Mouse (Mus musculus) hindbrain, embryonic 10.5 days (tissue): ENCODE data around the gene Lrrc3b. TPM values are rescaled to one million over a fixed set of nuclear protein-coding genes. Genes with fewer than 3 reads are reported as not detected.
A peak's percentile ranks its signal among the peaks of the same experiment; 100 is the strongest.

Experiments used
- DNase-seq: peaks from one replicate; pipeline ENCODE4 v3.0.0-alpha.2; 2017; ENCODE audit warnings: low spot score
- H3K27ac ChIP-seq: fragments of 300-500 bp; sonication (generic); 2 replicates; pipeline ENCODE4 v1.5.1; 2016; ENCODE audit warnings: mild to moderate bottlenecking, moderate library complexity
- H3K27me3 ChIP-seq: fragments of 300-500 bp; sonication (generic); 2 replicates; pipeline ENCODE4 v1.6.1; 2016; ENCODE audit warnings: mild to moderate bottlenecking; ENCODE audit not compliant: poor library complexity, insufficient read depth, severe bottlenecking
- H3K36me3 ChIP-seq: fragments of 300-500 bp; sonication (generic); 2 replicates; pipeline ENCODE4 v1.6.1; 2016; ENCODE audit warnings: mild to moderate bottlenecking, moderate library complexity
- H3K4me1 ChIP-seq: fragments of 300-500 bp; sonication (generic); replicated peaks from 2 replicates; pipeline ENCODE4 v1.6.1; 2016; ENCODE audit warnings: mild to moderate bottlenecking
- H3K4me3 ChIP-seq: fragments of 300-500 bp; sonication (generic); 2 replicates; pipeline ENCODE4 v1.5.1; 2016; ENCODE audit warnings: mild to moderate bottlenecking, moderate library complexity
- H3K9me3 ChIP-seq: fragments of 300-500 bp; sonication (generic); 2 replicates; pipeline ENCODE4 v1.6.1; 2016; ENCODE audit warnings: mild to moderate bottlenecking, moderate library complexity
- WGBS: fragments of 180-500 bp; shearing (Covaris S2); methylation state at CpG from one replicate; pipeline ENCODE4 v1.1.7; 2016; 5-methylcytosine and 5-hydroxymethylcytosine counted together
- polyA plus RNA-seq: library from polyadenylated mRNA; unstranded; fragments of >200 nt; fragmentation: Nextera tagmentation; extraction: Ambion mirVana; gene quantifications from 2 replicates; pipeline ENCODE4 v1.2.1, GENCODE M21; 2016

The Lrrc3b gene
- 1.5 TPM in 2 replicates for polyA plus RNA-seq

GRCm38 (mm10) chr14:15438485-15439157 lies at the start of gene Lrrc3b:
TSS of gene Lrrc3b (minus strand) at chr14:15438987.
- peaks cover 38% of the 10 kb centered on the region for H3K27me3 ChIP-seq
- WGBS: under 1% methylated on average over 51 of the region's 51 CpGs
- DNase-seq: peak; percentile 65
- H3K4me3 ChIP-seq: peak within 1 kb of the TSS; percentile 68
- H3K36me3 ChIP-seq: no peaks in the 10 kb centered on the region
- H3K9me3 ChIP-seq: no peaks in the 10 kb centered on the region
- peaks cover 21% of the 10 kb centered on the region; the same call in 1 of the 2 replicates for H3K4me1 ChIP-seq
- peak within 1 kb of the TSS; percentile 84 for H3K27ac ChIP-seq

GRCm38 (mm10) chr14:15477668-15478067 lies 38.9 kb upstream of the Lrrc3b start:
- Histone ChIP-seq H3K9me3 (0 out of 2 replicates have a peak, but pooled peaks cover 2% of the 10 kb centered on the region), H3K36me3 (no peaks in the 10 kb centered on the region), H3K4me3 (no peak overlapping the region), H3K27ac (no peak overlapping the region), H3K4me1 (no peaks in the 10 kb centered on the region), H3K27me3 (no peaks in the 10 kb centered on the region)
- no peak for DNase-seq

GRCm38 (mm10) chr14:15438096-15438484 lies 697 bp downstream of the Lrrc3b start:
- no peak for DNase-seq
- Histone ChIP-seq H3K27me3 (peaks cover 38% of the 10 kb centered on the region), H3K4me3 (peak overlapping the region; percentile 68), H3K36me3 (no peaks in the 10 kb centered on the region), H3K4me1 (peaks cover 21% of the 10 kb centered on the region; the same call in 1 of the 2 replicates), H3K27ac (peak overlapping the region; percentile 84), H3K9me3 (no peaks in the 10 kb centered on the region)
- under 1% methylated on average over 11 of the region's 11 CpGs for WGBS

GRCm38 (mm10) chr14:15437501-15437941 lies 1.3 kb downstream of the Lrrc3b start:
- peak overlapping the region; percentile 68 for H3K4me3 ChIP-seq
- no peak overlapping the region for H3K27ac ChIP-seq
- no peaks in the 10 kb centered on the region for H3K9me3 ChIP-seq
- WGBS: 2% methylated on average over 15 of the region's 15 CpGs
- peaks cover 21% of the 10 kb centered on the region; the same call in 1 of the 2 replicates for H3K4me1 ChIP-seq
- peaks cover 38% of the 10 kb centered on the region for H3K27me3 ChIP-seq
- peak; percentile 6 for DNase-seq
- no peaks in the 10 kb centered on the region for H3K36me3 ChIP-seq

GRCm38 (mm10) chr14:15437046-15437445 lies 1.7 kb downstream of the Lrrc3b start:
- no peak for DNase-seq
- no peaks in the 10 kb centered on the region for H3K9me3 ChIP-seq
- H3K4me3 ChIP-seq: peak overlapping the region; percentile 68; the same call in 1 of the 2 replicates
- peaks cover 38% of the 10 kb centered on the region for H3K27me3 ChIP-seq
- peaks cover 21% of the 10 kb centered on the region; the same call in 1 of the 2 replicates for H3K4me1 ChIP-seq
- H3K36me3 ChIP-seq: no peaks in the 10 kb centered on the region
- WGBS: 46% methylated on average over 4 of the region's 4 CpGs
- no peak overlapping the region for H3K27ac ChIP-seq

- no peak overlapping the region for H3K4me3 ChIP-seq
- H3K36me3 ChIP-seq: no peaks in the 10 kb centered on the region
- H3K4me1 ChIP-seq: peaks cover 21% of the 10 kb centered on the region; the same call in 1 of the 2 replicates
- no peak for DNase-seq
- WGBS: 91% methylated on average over 4 of the region's 4 CpGs
- no peaks in the 10 kb centered on the region for H3K9me3 ChIP-seq
- H3K27ac ChIP-seq: no peak overlapping the region
- H3K27me3 ChIP-seq: peaks cover 38% of the 10 kb centered on the region
Measured at GRCm38 (mm10) chr14:15436586-15436985, 2.2 kb downstream of the Lrrc3b start.

GRCm38 (mm10) chr14:15432396-15432795 lies 6.4 kb downstream of the Lrrc3b start:
- Histone ChIP-seq H3K4me1 (peaks cover 3% of the 10 kb centered on the region; the same call in 1 of the 2 replicates), H3K4me3 (no peak overlapping the region), H3K27ac (no peak overlapping the region), H3K36me3 (no peaks in the 10 kb centered on the region), H3K27me3 (peaks cover 14% of the 10 kb centered on the region), H3K9me3 (no peaks in the 10 kb centered on the region)
- 77% methylated on average over 1 of the region's 1 CpGs for WGBS
- DNase-seq: no peak

- no peaks in the 10 kb centered on the region for H3K36me3 ChIP-seq
- no peaks in the 10 kb centered on the region for H3K4me1 ChIP-seq
- no peak for DNase-seq
- H3K9me3 ChIP-seq: no peaks in the 10 kb centered on the region
- WGBS: 74% methylated on average over 1 of the region's 1 CpGs
- H3K27me3 ChIP-seq: no peaks in the 10 kb centered on the region
- no peak overlapping the region for H3K27ac ChIP-seq
- H3K4me3 ChIP-seq: no peak overlapping the region
Measured at GRCm38 (mm10) chr14:15421624-15422023, 17.2 kb downstream of the Lrrc3b start.

- Histone ChIP-seq H3K4me3 (no peak overlapping the region), H3K36me3 (no peaks in the 10 kb centered on the region), H3K4me1 (no peaks in the 10 kb centered on the region; the same call in 1 of the 2 replicates), H3K27me3 (no peaks in the 10 kb centered on the region), H3K27ac (no peak overlapping the region), H3K9me3 (no peaks in the 10 kb centered on the region)
- DNase-seq: no peak
- WGBS: 83% methylated on average over 8 of the region's 8 CpGs
Measured at GRCm38 (mm10) chr14:15410686-15411534, 27.9 kb downstream of the Lrrc3b start.

GRCm38 (mm10) chr14:15385536-15385935 lies 53.3 kb downstream of the Lrrc3b start:
- Histone ChIP-seq H3K27me3 (no peaks in the 10 kb centered on the region), H3K27ac (no peak overlapping the region), H3K36me3 (no peaks in the 10 kb centered on the region), H3K4me3 (no peak overlapping the region), H3K9me3 (no peaks in the 10 kb centered on the region), H3K4me1 (no peaks in the 10 kb centered on the region)
- no peak for DNase-seq
- 82% methylated on average over 2 of the region's 2 CpGs for WGBS

- 87% methylated on average over 2 of the region's 2 CpGs for WGBS
Measured at GRCm38 (mm10) chr14:15384972-15385371, 53.8 kb downstream of the Lrrc3b start.

GRCm38 (mm10) chr14:15384532-15384931 lies 54.3 kb downstream of the Lrrc3b start:
- DNase-seq: no peak
- H3K36me3 ChIP-seq: no peaks in the 10 kb centered on the region
- no peaks in the 10 kb centered on the region for H3K4me1 ChIP-seq
- WGBS: 69% methylated on average over 5 of the region's 5 CpGs
- H3K27me3 ChIP-seq: no peaks in the 10 kb centered on the region
- H3K27ac ChIP-seq: no peak overlapping the region
- no peaks in the 10 kb centered on the region for H3K9me3 ChIP-seq
- H3K4me3 ChIP-seq: no peak overlapping the region

More at GRCm38 (mm10) chr14:15384972-15385371, 53.8 kb downstream of the Lrrc3b start:
- Histone ChIP-seq H3K4me3 (no peak overlapping the region), H3K27me3 (no peaks in the 10 kb centered on the region), H3K27ac (no peak overlapping the region), H3K9me3 (no peaks in the 10 kb centered on the region), H3K4me1 (no peaks in the 10 kb centered on the region), H3K36me3 (no peaks in the 10 kb centered on the region)
- DNase-seq: no peak

GRCm38 (mm10) chr14:15383133-15383532 lies 55.7 kb downstream of the Lrrc3b start:
- WGBS: 45% methylated on average over 2 of the region's 2 CpGs
- H3K36me3 ChIP-seq: no peaks in the 10 kb centered on the region
- H3K4me1 ChIP-seq: no peaks in the 10 kb centered on the region
- H3K27me3 ChIP-seq: no peaks in the 10 kb centered on the region
- DNase-seq: no peak
- H3K27ac ChIP-seq: no peak overlapping the region
- H3K4me3 ChIP-seq: no peak overlapping the region
- H3K9me3 ChIP-seq: no peaks in the 10 kb centered on the region
